Mouse (Mus musculus): ENCODE measurements around the gene Apoa4.

- TF ChIP-seq ZC3H11A (IDR thresholded peaks at IDR 0.05; ENCODE audit: borderline replicate concordance, low read depth, low read length) (no peak), CHD2 (IDR thresholded peaks at IDR 0.05; ENCODE audit: low read depth, low read length) (no peak), HCFC1 (IDR thresholded peaks at IDR 0.05; ENCODE audit: borderline replicate concordance, insufficient read depth, low read length) (no peak), ZNF384 (IDR thresholded peaks at IDR 0.05; ENCODE audit: low read depth, low read length) (no peak)
Measured at GRCm38 (mm10) chr9:46235649-46236048, 4.8 kb upstream of the Apoa4 start.

All from ES-E14 (cell line).